Mouse (Mus musculus) stomach, postnatal 0 days (tissue): ENCODE data around the gene Skap1. TPM values are rescaled to one million over a fixed set of nuclear protein-coding genes. Genes with fewer than 3 reads are reported as not detected.
A peak's percentile ranks its signal among the peaks of the same experiment; 100 is the strongest.

ENCODE experiments used
- ATAC-seq: fragments of 200-750 bp; cut with Nextera tagmentation; 2 replicates; pipeline ENCODE4 v1.8.0; 2017; ENCODE audit not compliant: low FRiP score, low TSS enrichment
- DNase-seq: peaks from one replicate; pipeline ENCODE4 v3.0.0-alpha.2; 2016; ENCODE audit warnings: low spot score
- H3K27ac ChIP-seq: fragments of 300-500 bp; sonication (generic); replicated peaks from 2 replicates; pipeline ENCODE4 v1.5.1; 2014; ENCODE audit warnings: mild to moderate bottlenecking, control low read depth
- H3K27me3 ChIP-seq: fragments of 300-500 bp; sonication (generic); 2 replicates; pipeline ENCODE4 v1.6.1; 2014; ENCODE audit warnings: low read length; ENCODE audit not compliant: control insufficient read depth, insufficient read depth
- H3K36me3 ChIP-seq: fragments of 300-500 bp; sonication (generic); 2 replicates; pipeline ENCODE4 v1.6.1; 2014; ENCODE audit warnings: low read length, mixed read lengths; ENCODE audit not compliant: control insufficient read depth, insufficient read depth
- H3K4me1 ChIP-seq: fragments of 300-500 bp; sonication (generic); replicated peaks from 2 replicates; pipeline ENCODE4 v1.6.1; 2014; ENCODE audit warnings: antibody characterized with exemption; ENCODE audit not compliant: control insufficient read depth, insufficient read depth
- H3K4me2 ChIP-seq: fragments of 300-500 bp; sonication (generic); replicated peaks from 2 replicates; pipeline ENCODE4 v1.6.1; 2014; ENCODE audit warnings: low read depth, mild to moderate bottlenecking, control low read depth, moderate library complexity
- H3K4me3 ChIP-seq: fragments of 300-500 bp; sonication (generic); 2 replicates; pipeline ENCODE4 v1.5.1; 2014; ENCODE audit warnings: low read depth, low read length, control low read depth
- H3K9ac ChIP-seq: fragments of 300-500 bp; sonication (generic); 2 replicates; pipeline ENCODE4 v1.6.1; 2014; ENCODE audit warnings: mild to moderate bottlenecking, low read length, control low read depth, mixed read lengths
- H3K9me3 ChIP-seq: fragments of 300-500 bp; sonication (generic); 2 replicates; pipeline ENCODE4 v1.6.1; 2016; ENCODE audit warnings: low read length; ENCODE audit not compliant: control insufficient read depth
- CTCF ChIP-seq: IDR thresholded peaks from 2 replicates; pipeline ENCODE4 v1.5.1; 2016; ENCODE audit warnings: antibody characterized with exemption, low read depth, mild to moderate bottlenecking, moderate library complexity
- EP300 ChIP-seq: optimal IDR thresholded peaks from 2 replicates; pipeline ENCODE3; 2016; ENCODE audit warnings: antibody characterized with exemption
- WGBS: fragments of 180-500 bp; shearing (Covaris S2); extraction: QIAGEN DNeasy Blood & Tissue Kit; methylation state at CpG from one replicate; pipeline ENCODE4 v1.1.7; 2014; 5-methylcytosine and 5-hydroxymethylcytosine counted together
- polyA plus RNA-seq: library from polyadenylated mRNA; unstranded; fragments of >200 nt; fragmentation: Nextera tagmentation; extraction: Ambion mirVana; gene quantifications from 2 replicates; pipeline ENCODE4 v1.2.1, GENCODE M21; 2015

The Skap1 gene
- 0.45 and 0.56 TPM in 2 replicates for polyA plus RNA-seq

- H3K9ac ChIP-seq = no peak within 1 kb of the TSS
- no peak for ATAC-seq
- WGBS = 12% methylated on average over 28 of the region's 42 CpGs
Measured at GRCm38 (mm10) chr11:96463986-96464715, at the start of gene Skap1. Gene Skap1, plus strand, starts transcription at chr11:96464593.

GRCm38 (mm10) chr11:96421074-96421473 lies 43.3 kb upstream of the Skap1 start:
- H3K4me3 ChIP-seq = no peak overlapping the region
- H3K27ac ChIP-seq = no peak overlapping the region
- no peaks in the 10 kb centered on the region for H3K36me3 ChIP-seq
- no peak overlapping the region for H3K4me2 ChIP-seq
- peak; percentile 24; the same call in 1 of the 2 replicates for ATAC-seq
- DNase-seq = no peak
- H3K9ac ChIP-seq = no peak overlapping the region
- TF ChIP-seq CTCF (no peak), EP300 (no peak)
- 0 out of 2 replicates have a peak, but pooled peaks cover 2% of the 10 kb centered on the region for H3K4me1 ChIP-seq
- no peaks in the 10 kb centered on the region for H3K27me3 ChIP-seq
- 24% methylated on average over 5 of the region's 5 CpGs for WGBS
- H3K9me3 ChIP-seq = no peaks in the 10 kb centered on the region

More at GRCm38 (mm10) chr11:96463986-96464715, at the start of gene Skap1:
- Histone ChIP-seq H3K27ac (no peak within 1 kb of the TSS), H3K4me3 (peak within 1 kb of the TSS; percentile 28), H3K4me2 (peak within 1 kb of the TSS; percentile 54), H3K4me1 (no peaks in the 10 kb centered on the region), H3K9me3 (no peaks in the 10 kb centered on the region), H3K36me3 (no peaks in the 10 kb centered on the region), H3K27me3 (no peaks in the 10 kb centered on the region)
- TF ChIP-seq CTCF (no peak), EP300 (no peak)
- no peak for DNase-seq

GRCm38 (mm10) chr11:96421517-96422265 lies 42.7 kb upstream of the Skap1 start:
- Histone ChIP-seq H3K9me3 (no peaks in the 10 kb centered on the region), H3K4me2 (no peak overlapping the region), H3K27ac (no peak overlapping the region), H3K27me3 (no peaks in the 10 kb centered on the region), H3K9ac (no peak overlapping the region), H3K4me3 (no peak overlapping the region), H3K4me1 (0 out of 2 replicates have a peak, but pooled peaks cover 2% of the 10 kb centered on the region), H3K36me3 (no peaks in the 10 kb centered on the region)
- TF ChIP-seq CTCF (no peak), EP300 (no peak)
- WGBS = 17% methylated on average over 11 of the region's 11 CpGs
- DNase-seq (no peak), ATAC-seq (peak; percentile 35; the same call in 1 of the 2 replicates)

GRCm38 (mm10) chr11:96425193-96425592 lies 39.2 kb upstream of the Skap1 start:
- no peaks in the 10 kb centered on the region for H3K9me3 ChIP-seq
- no peak for TF ChIP-seq CTCF
- no peak for TF ChIP-seq EP300
- no peak overlapping the region for H3K27ac ChIP-seq
- ATAC-seq = no peak
- 93% methylated on average over 6 of the region's 6 CpGs for WGBS
- no peaks in the 10 kb centered on the region for H3K27me3 ChIP-seq
- no peak overlapping the region for H3K9ac ChIP-seq
- DNase-seq = no peak
- no peaks in the 10 kb centered on the region for H3K36me3 ChIP-seq
- H3K4me1 ChIP-seq = 0 out of 2 replicates have a peak, but pooled peaks cover 2% of the 10 kb centered on the region
- H3K4me2 ChIP-seq = no peak overlapping the region
- no peak overlapping the region for H3K4me3 ChIP-seq

- DNase-seq (no peak), ATAC-seq (no peak)
- Histone ChIP-seq H3K9me3 (no peaks in the 10 kb centered on the region), H3K9ac (no peak overlapping the region), H3K36me3 (no peaks in the 10 kb centered on the region), H3K4me3 (no peak overlapping the region), H3K27me3 (no peaks in the 10 kb centered on the region), H3K27ac (no peak overlapping the region), H3K4me2 (no peak overlapping the region), H3K4me1 (0 out of 2 replicates have a peak, but pooled peaks cover 2% of the 10 kb centered on the region)
- WGBS = 32% methylated on average over 6 of the region's 6 CpGs
- no peak for TF ChIP-seq EP300
Measured at GRCm38 (mm10) chr11:96426191-96426590, 38.2 kb upstream of the Skap1 start.

GRCm38 (mm10) chr11:96426805-96427204 lies 37.6 kb upstream of the Skap1 start:
- Histone ChIP-seq H3K27ac (no peak overlapping the region), H3K4me3 (no peak overlapping the region), H3K4me2 (no peak overlapping the region), H3K9me3 (no peaks in the 10 kb centered on the region), H3K9ac (no peak overlapping the region), H3K36me3 (no peaks in the 10 kb centered on the region), H3K27me3 (no peaks in the 10 kb centered on the region), H3K4me1 (0 out of 2 replicates have a peak, but pooled peaks cover 2% of the 10 kb centered on the region)
- no peak for TF ChIP-seq CTCF
- no peak for TF ChIP-seq EP300
- no peak for DNase-seq
- ATAC-seq = no peak
- WGBS = 65% methylated on average over 2 of the region's 2 CpGs
